Mouse (Mus musculus) frontal cortex, postnatal 25 days (tissue): ENCODE results near the gene Stk32c.

Source experiments
- DNase-seq, 2 experiments: peaks; one replicate each; pipeline ENCODE4 v3.0.0; 2022; ENCODE audit warnings: low spot score in 2 of 2

The Stk32c gene

GRCm38 (mm10) chr7:139197022-139197421, 16.1 kb downstream of the Stk32c start:
- DNase-seq, result no peak

GRCm38 (mm10) chr7:139191619-139192018, 21.5 kb downstream of the Stk32c start:
- no peak for DNase-seq

- DNase-seq, result no peak
Measured at GRCm38 (mm10) chr7:139190616-139191015, 22.5 kb downstream of the Stk32c start.

DNA sequence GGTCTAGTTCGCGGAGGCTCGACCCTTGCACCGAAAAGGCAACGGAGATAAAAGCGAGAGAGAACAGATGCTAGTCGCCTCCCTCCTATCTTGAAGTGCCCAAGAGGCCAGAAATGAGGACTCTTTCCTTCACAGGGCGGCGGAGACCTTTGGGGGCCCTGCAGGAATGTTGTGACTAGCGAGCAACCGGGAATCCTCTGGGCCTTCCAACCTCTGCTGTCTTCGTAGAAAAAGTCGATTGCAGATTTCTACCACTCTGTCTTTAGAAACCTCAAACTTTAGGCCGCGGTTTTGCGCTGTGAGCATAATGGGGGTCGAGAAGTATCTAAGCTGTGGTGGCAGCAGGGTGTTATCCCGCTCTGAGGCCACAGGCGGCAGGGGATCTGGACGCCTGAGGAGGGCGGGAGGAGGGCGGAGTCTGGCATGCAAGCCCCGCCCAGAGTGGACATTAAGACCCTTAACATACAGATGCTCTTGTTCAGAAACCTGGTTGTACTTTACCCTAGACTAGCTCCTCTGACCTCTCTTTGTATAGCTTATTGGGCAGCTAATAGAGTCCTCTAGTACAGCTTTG, 24.4 kb downstream of the Stk32c start:
- DNase-seq, result no peak

DNA sequence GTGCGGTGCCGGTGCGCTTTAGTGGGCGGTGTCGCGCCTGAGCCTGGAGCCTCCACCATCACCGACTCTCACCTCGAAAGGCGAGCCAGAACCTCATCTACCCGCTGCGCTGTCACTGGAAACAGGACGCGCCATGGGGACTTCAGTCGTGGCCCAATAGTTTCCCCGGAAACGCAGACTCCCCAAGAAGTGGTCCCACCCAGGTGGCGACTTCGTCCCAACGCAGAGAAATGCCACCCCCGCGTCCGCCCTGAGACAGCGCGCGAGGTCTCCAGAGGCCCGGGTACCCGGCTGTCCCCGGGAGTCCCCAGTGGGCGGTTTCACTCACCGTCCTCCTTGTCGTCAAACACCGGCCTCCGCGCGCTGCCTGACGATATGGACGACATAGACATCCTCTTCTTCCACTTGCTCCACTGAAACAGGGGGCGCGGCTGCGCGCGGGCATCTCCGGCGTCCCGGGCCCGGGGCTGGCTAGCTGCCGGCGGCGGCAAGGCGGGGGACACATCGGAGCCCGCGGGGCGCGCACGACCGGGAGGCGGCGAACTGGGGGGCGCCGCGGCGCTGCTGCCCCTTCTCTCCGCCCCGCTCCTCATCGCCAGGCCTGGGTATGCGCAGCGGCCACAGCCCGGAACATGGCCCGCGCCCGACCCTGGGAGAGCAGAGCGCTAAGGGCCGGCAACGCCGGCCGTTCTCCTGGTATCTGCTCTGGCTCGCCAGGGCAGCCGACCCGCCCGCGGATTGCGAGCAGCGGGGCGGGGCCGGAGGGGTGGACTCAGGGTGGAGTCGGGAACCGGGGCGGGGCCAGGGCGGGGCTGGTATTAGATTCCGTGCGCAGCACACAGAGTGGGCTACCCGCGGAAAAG, 25.1 kb downstream of the Stk32c start:
- DNase-seq, result peak; percentile 48 to 57

GRCm38 (mm10) chr7:139187277-139187676, 25.8 kb downstream of the Stk32c start:
- DNase-seq, result no peak

DNA sequence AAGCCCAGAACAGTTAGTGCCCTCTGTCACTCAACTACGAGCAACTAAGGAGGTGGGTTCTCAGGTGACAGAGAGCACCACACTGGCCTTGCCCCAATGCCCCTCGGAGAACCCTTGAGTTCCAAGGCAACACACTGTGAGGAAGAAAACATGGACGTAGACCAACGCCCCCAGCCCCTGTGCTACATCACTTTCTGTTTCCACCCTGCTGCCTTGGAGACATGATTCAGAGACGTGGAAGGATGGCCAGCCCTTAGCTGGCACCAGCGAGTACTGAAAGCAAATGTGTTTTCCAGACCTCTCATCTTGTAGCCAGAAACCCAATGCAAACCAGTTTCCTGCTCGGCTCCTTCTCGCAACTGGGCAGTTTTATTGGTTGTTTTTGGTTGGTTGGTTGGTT, 26.7 kb downstream of the Stk32c start:
- peak in 1 of 2 experiments; percentile 8 for DNase-seq

DNA sequence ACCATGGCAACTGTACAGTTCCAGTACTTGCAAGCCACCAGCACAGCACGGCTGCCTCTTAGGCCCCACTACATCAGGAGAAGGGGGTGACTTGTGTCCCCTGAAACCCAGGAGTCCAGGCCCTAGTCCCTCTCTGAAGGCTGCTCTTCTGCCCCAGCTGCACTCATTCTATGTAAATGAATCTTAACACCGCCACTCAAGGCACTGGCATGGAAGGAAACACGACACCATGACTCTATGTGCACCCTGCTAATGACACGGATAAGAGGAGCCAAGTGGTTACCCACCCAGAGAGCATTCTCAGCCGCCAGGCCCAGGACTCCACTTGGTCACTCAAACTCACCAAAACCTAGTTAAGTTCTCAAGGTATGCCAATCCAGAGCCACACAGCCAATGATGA, 27.1 kb downstream of the Stk32c start:
- DNase-seq, result peak in 1 of 2 experiments; percentile 4

DNA sequence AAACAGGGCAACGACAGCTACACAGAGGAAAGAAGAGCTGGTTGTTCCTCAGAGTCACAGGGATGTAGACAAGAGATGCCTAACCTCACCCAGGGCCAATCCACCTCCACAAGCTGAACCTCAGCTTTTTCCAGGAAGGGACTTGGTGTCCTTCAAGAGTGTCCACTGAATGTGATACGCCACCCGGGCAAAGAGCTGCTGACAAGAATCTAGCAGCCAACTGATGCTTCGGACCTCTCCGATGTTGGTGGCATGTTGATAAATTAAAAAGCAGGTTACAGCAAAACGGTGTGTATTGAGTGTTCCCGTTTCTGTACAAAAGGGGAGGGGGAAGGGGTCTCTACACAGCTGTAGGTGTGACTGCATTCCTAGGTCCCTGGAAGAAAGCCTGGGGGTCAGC, 28.3 kb downstream of the Stk32c start:
- DNase-seq, result peak in 1 of 2 experiments; percentile 3

- no peak for DNase-seq
Measured at GRCm38 (mm10) chr7:139184396-139184795, 28.7 kb downstream of the Stk32c start.

GRCm38 (mm10) chr7:139180058-139180457, 33.0 kb downstream of the Stk32c start:
- DNase-seq, result peak in 1 of 2 experiments; percentile 2

DNA sequence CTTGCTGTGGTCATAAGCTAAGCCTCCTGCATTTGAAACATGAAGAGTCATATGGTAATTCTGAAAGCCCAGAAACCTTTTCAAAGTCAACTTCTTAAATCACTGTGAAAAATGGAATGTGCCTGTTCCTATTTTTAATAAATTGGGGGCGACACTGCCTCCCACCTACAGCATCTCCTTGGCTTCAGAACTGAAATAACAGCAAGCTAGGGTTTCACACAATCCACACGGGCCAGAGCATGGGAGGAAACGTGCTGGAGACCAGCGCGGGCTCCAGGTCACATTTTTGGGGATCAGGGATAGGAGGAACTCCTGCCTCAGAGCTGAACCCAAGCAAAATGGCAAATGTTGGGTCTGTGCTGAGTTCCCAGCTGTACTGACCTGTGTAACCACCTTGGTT, 33.8 kb downstream of the Stk32c start:
- DNase-seq, result no peak

GRCm38 (mm10) chr7:139169143-139169542, 44.0 kb downstream of the Stk32c start:
- DNase-seq, result no peak

GRCm38 (mm10) chr7:139164410-139164809, 48.7 kb downstream of the Stk32c start:
- DNase-seq, result peak in 1 of 2 experiments; percentile 33

DNA sequence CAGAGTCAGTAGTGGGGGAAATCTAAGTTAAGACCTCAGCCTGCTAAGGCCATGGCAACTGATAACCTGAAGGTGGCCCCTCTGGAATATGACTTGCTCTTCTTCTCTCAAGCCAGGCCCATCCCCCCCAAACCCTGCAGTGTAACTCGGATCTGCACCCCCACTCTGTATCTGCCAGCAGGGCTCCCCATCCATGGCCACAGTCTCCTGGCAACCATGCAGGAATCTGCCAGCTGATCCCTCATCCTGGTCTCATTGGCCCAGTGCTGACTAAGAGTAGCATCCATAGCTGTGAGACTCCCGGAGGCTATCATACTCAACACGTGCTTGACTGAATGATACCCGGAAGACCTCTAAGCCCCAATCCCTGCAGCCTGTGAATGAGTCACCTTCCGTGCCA, 54.2 kb downstream of the Stk32c start:
- DNase-seq, result no peak

- DNase-seq, result no peak
Measured at GRCm38 (mm10) chr7:139158549-139158948, 54.6 kb downstream of the Stk32c start.

DNA sequence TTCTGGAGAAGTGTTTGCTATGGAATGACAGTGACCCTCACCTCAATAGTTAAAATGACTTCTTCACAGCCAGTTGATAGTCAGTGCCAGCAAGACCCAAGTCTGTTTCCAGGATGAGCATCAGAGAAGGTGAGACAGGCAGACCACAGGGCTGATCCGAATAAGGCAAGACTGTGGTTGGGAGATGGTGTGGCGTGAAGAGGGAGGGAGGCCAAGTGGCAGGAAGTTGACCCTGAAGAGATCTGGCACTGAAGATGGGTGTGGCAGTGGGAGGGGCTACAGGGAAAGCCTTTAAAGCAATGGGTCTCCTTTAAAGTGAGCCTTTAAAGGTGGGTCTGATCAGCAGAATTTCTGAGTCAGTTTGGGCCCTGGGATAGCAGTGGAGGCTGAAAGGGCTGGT, 55.6 kb downstream of the Stk32c start:
- no peak for DNase-seq

GRCm38 (mm10) chr7:139156341-139157058, 56.6 kb downstream of the Stk32c start:
- no peak for DNase-seq

DNA sequence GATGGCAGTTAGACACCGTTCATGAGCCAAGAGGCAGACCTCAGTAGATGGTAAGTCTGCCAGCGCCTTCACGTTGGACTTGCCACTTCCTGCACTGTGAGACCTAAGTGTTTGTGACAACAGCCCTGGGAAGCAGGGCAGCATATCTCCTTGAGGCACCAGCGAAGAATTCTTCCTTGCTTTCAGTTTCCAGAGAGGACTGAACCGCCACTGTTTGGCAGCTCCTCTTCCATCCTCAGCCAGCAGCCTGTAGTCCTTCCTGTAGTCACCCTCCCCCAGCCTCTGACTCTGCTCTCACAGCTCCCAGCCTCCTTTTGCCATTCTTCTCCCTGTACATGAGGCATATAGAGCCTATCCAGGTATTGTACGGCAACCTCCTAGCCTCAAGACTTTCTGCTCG, 60.2 kb downstream of the Stk32c start:
- DNase-seq, result no peak

GRCm38 (mm10) chr7:139151116-139151515, 62.0 kb downstream of the Stk32c start:
- DNase-seq, result no peak

DNA sequence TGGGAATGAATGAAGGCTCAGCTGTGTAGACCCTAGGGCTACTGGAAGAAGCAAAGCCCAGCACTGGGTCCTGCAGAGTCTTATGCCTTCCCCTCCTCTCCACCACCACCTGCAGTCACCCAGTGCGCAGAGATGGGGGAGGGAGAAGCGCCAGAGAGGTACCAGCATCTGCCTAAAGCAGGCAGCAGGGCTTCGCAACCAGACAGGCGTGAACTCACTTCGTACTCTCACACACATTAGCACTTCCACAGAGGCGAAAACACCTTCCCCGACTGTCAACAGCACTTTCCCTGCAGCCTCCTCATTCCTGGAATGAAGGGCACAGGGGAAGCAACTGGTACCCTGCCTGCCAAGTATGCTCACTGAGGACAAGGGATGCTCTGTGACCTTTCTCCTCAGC, 63.7 kb downstream of the Stk32c start:
- no peak for DNase-seq

GRCm38 (mm10) chr7:139147360-139147759, 65.7 kb downstream of the Stk32c start:
- no peak for DNase-seq

DNA sequence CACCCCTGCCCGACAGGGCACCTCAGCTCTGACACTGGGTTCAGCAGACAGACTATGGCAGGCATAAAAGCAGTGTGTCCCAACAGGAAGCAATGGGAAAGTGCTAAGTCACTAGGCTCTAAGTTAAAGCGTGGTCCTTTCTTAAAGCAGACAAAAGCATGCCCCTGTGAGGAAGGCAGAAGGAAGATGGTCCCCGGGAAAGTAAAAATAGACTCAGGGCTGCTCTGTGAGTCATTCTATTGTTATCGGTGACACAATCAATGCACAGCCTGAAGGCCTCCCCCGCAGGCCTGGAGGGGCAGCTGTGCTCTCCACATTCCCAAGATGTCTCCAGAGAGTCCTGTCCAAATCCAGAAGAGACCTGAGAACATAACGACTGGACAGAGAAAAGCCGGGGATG, 67.2 kb downstream of the Stk32c start:
- no peak for DNase-seq
